Mouse (Mus musculus) thymus, adult 2 months (tissue): ENCODE results near the gene Bend6. TPM values are rescaled to one million over a fixed set of nuclear protein-coding genes. Genes with fewer than 3 reads are reported as not detected.

ENCODE experiments used
- DNase-seq: peaks from one replicate; pipeline ENCODE4 v3.0.0; 2021
- H3K27ac ChIP-seq: fragments of 200-500 bp; 2 replicates; pipeline ENCODE4 v1.5.1; 2012; ENCODE audit warnings: low read length, control low read depth; ENCODE audit not compliant: control insufficient read depth, insufficient read depth
- H3K27me3 ChIP-seq: fragments of 200-500 bp; 2 replicates; pipeline ENCODE4 v1.6.1; 2012; ENCODE audit warnings: mild to moderate bottlenecking, low read length, moderate library complexity, mixed read lengths; ENCODE audit not compliant: control insufficient read depth, insufficient read depth
- H3K36me3 ChIP-seq: fragments of 200-500 bp; 2 replicates; pipeline ENCODE4 v1.6.1; 2012; ENCODE audit warnings: mild to moderate bottlenecking, low read length, moderate library complexity; ENCODE audit not compliant: control insufficient read depth, insufficient read depth
- H3K4me1 ChIP-seq: fragments of 200-500 bp; replicated peaks from 2 replicates; pipeline ENCODE4 v1.6.1; 2012; ENCODE audit warnings: low read length; ENCODE audit not compliant: control insufficient read depth, insufficient read depth
- H3K4me3 ChIP-seq: fragments of 200-500 bp; 2 replicates; pipeline ENCODE4 v1.5.1; 2012; ENCODE audit warnings: mild to moderate bottlenecking, low read length, control low read depth, moderate library complexity; ENCODE audit not compliant: control insufficient read depth, insufficient read depth
- CTCF ChIP-seq: fragments of 200-500 bp; IDR thresholded peaks from 2 replicates; pipeline ENCODE4 v1.5.1; 2012; ENCODE audit warnings: mild to moderate bottlenecking, control low read depth, low read length, moderate library complexity, borderline replicate concordance; ENCODE audit not compliant: control insufficient read depth, poor library complexity, insufficient read depth; ENCODE audit errors: extremely low read depth
- POLR2A ChIP-seq: fragments of 200-500 bp; IDR thresholded peaks from 2 replicates; pipeline ENCODE4 v1.6.1; 2012; ENCODE audit warnings: mild to moderate bottlenecking, low read length, control low read depth, moderate library complexity; ENCODE audit not compliant: control insufficient read depth, poor library complexity, insufficient read depth; ENCODE audit errors: extremely low read depth
- WGBS: fragments of 180-500 bp; shearing (Covaris S2); methylation state at CpG from one replicate; pipeline ENCODE4 v1.1.7; 2018; 5-methylcytosine and 5-hydroxymethylcytosine counted together
- polyA plus RNA-seq: library from polyadenylated mRNA; depleted of rRNA; stranded (reverse); fragments of >200 nt; gene quantifications from 2 replicates; pipeline ENCODE4 v1.2.3, GENCODE M21; 2012

Gene Bend6
- polyA plus RNA-seq, 1 experiment, result 0.55 TPM

- no peak for DNase-seq
- H3K4me3 ChIP-seq, result no peak overlapping the region
- H3K27ac ChIP-seq, result no peak overlapping the region
- H3K4me1 ChIP-seq, result no peaks in the 10 kb centered on the region; the same call in 1 of the 2 replicates
- no peaks in the 10 kb centered on the region for H3K36me3 ChIP-seq
- TF ChIP-seq CTCF (no peak), POLR2A (no peak)
- 85% methylated on average over 17 of the region's 17 CpGs for WGBS
- no peaks in the 10 kb centered on the region for H3K27me3 ChIP-seq
Observed at GRCm38 (mm10) chr1:33944977-33945750, 37.5 kb upstream of the Bend6 start.

DNA sequence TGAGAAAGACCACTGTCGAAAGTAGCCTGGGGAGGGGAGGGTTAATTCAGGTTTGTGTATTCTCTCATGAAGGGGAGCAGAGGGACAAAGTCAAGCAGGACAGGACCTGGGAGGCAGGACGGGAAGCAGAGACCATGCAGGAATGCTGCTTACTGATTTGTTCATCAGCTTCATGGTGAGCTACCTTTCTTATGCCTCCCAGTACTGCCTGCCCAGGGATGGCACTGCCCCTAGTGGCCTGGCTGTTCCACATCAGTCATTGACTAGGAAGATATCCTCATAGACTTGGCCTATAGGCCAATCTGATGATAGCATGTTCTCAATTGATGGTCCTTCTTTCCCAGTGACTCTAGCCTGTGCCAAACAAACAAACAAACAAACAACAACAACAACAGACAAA is 36.3 kb upstream of the Bend6 start:
- TF ChIP-seq POLR2A, result no peak
- TF ChIP-seq CTCF, result no peak
- H3K4me1 ChIP-seq, result no peaks in the 10 kb centered on the region; the same call in 1 of the 2 replicates
- no peak for DNase-seq
- no peaks in the 10 kb centered on the region for H3K27me3 ChIP-seq
- 91% methylated on average over 2 of the region's 2 CpGs for WGBS
- H3K4me3 ChIP-seq, result no peak overlapping the region
- H3K27ac ChIP-seq, result no peak overlapping the region
- H3K36me3 ChIP-seq, result no peaks in the 10 kb centered on the region

DNA sequence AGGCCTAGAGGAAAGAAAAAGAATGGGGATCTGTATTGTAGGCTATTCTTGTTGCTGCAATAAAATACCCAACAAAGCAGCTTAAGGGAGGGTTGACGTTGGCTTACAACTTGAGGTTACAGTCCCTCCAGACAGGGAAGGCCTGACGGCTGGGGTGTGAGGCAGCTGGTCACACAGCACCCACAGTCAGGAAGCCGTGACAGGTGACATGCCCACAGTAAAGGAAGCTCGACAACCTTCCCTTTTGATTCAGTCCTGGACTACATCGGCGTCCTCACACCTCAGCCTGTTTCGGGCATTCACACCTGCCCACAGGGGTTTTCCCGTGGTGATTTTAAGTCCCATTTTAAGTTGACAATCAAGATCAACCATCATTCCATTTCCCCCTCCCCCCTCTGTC is 35.0 kb upstream of the Bend6 start:
- H3K4me3 ChIP-seq, result no peak overlapping the region
- 9% methylated on average over 8 of the region's 8 CpGs for WGBS
- H3K36me3 ChIP-seq, result no peaks in the 10 kb centered on the region
- no peak for TF ChIP-seq CTCF
- no peak for TF ChIP-seq POLR2A
- H3K27me3 ChIP-seq, result no peaks in the 10 kb centered on the region
- no peaks in the 10 kb centered on the region; the same call in 1 of the 2 replicates for H3K4me1 ChIP-seq
- no peak for DNase-seq
- H3K27ac ChIP-seq, result no peak overlapping the region

GRCm38 (mm10) chr1:33940364-33940928 is 32.8 kb upstream of the Bend6 start:
- Histone ChIP-seq H3K4me1 (no peaks in the 10 kb centered on the region; the same call in 1 of the 2 replicates), H3K27ac (no peak overlapping the region), H3K27me3 (no peaks in the 10 kb centered on the region), H3K4me3 (no peak overlapping the region), H3K36me3 (no peaks in the 10 kb centered on the region)
- no peak for TF ChIP-seq POLR2A
- DNase-seq, result no peak
- WGBS, result 89% methylated on average over 11 of the region's 11 CpGs

- no peaks in the 10 kb centered on the region for H3K36me3 ChIP-seq
- TF ChIP-seq POLR2A (no peak), CTCF (no peak)
- no peaks in the 10 kb centered on the region; the same call in 1 of the 2 replicates for H3K4me1 ChIP-seq
- 89% methylated on average over 5 of the region's 5 CpGs for WGBS
- H3K27me3 ChIP-seq, result no peaks in the 10 kb centered on the region
- no peak overlapping the region for H3K4me3 ChIP-seq
- no peak overlapping the region for H3K27ac ChIP-seq
- no peak for DNase-seq
Observed at GRCm38 (mm10) chr1:33939828-33940227, 32.2 kb upstream of the Bend6 start.

- TF ChIP-seq CTCF (no peak), POLR2A (no peak)
- DNase-seq, result no peak
- Histone ChIP-seq H3K4me3 (no peak overlapping the region), H3K27me3 (no peaks in the 10 kb centered on the region), H3K36me3 (no peaks in the 10 kb centered on the region), H3K27ac (no peak overlapping the region), H3K4me1 (no peaks in the 10 kb centered on the region)
- WGBS, result 95% methylated on average over 3 of the region's 3 CpGs
Observed at GRCm38 (mm10) chr1:33935946-33936345, 28.3 kb upstream of the Bend6 start.
